Mouse (Mus musculus): ENCODE results near the gene Hacd3. TPM values are rescaled to one million over a fixed set of nuclear protein-coding genes. Genes with fewer than 3 reads are reported as not detected.

Hacd3 gene
- total and polyA plus RNA-seq, 3 experiments = 30.4 to 68.7 (median 41.5) TPM

GRCm38 (mm10) chr9:65020991-65021886 is at the start of gene Hacd3 (continued):
- TF ChIP-seq MAZ (IDR thresholded peaks at IDR 0.05; ENCODE audit: low read depth, low read length) = no peak

GRCm38 (mm10) chr9:65070587-65070986 is 49.1 kb upstream of the Hacd3 start:
- in situ Hi-C loops (cut with MboI; ENCODE audit: low pct_ligation_motif_present, low pct_unique_long_range_greater_than_20kb, low sequenced_read_pairs) = no loop called here
- Histone ChIP-seq H3K4me2 (ENCODE audit: insufficient read depth, low read depth, poor library complexity, severe bottlenecking) (no peak overlapping the region), H3K36me3 (replicated peaks in 1 of 2; ENCODE audit: control insufficient read depth in 1 of 2, insufficient read depth in 1 of 2, low read length in 1 of 2) (peaks cover 46 to 66% of the 10 kb centered on the region in 2 experiments), H3K4me1 (ENCODE audit: control insufficient read depth in 1 of 2, insufficient read depth in 2 of 2) (peaks cover 7 to 25% of the 10 kb centered on the region in 2 experiments; a peak in 3 of 4 replicates), H3K27me3 (replicated peaks) (no peaks in the 10 kb centered on the region), H3K79me2 (replicated peaks; ENCODE audit: control insufficient read depth, extremely low read depth, insufficient read depth, poor library complexity, severe bottlenecking) (no peaks in the 10 kb centered on the region), H3K27ac (ENCODE audit: insufficient read depth, low read depth) (no peak overlapping the region), H3K4me3 (replicated peaks in 1 of 3; ENCODE audit: low read depth in 2 of 3, low read length in 2 of 3, poor library complexity in 1 of 3) (no peak overlapping the region), H3K9ac (ENCODE audit: insufficient read depth, low read depth) (no peak overlapping the region), H3K9me3 (replicated peaks; ENCODE audit: low read length) (no peaks in the 10 kb centered on the region)
- no peak for DNase-seq (ENCODE audit: extremely low read depth)
- dilution Hi-C loops (cut with MboI; ENCODE audit: extremely low pct_ligation_motif_present, extremely low pct_unique_long_range_greater_than_20kb, low sequenced_read_pairs) = no loop called here
- TF ChIP-seq MEF2A (IDR thresholded peaks at IDR 0.05; ENCODE audit: borderline replicate concordance, low read depth, low read length) = no peak
- no peak for TF ChIP-seq JUN (IDR thresholded peaks at IDR 0.05; ENCODE audit: insufficient read depth, low read depth, low read length)
- TF ChIP-seq USF2 (conservative IDR thresholded peaks at IDR 0.05; ENCODE audit: low read depth, low read length) = no peak
- TF ChIP-seq TCF12 (IDR thresholded peaks at IDR 0.05; ENCODE audit: low read depth, low read length) = no peak
- TF ChIP-seq POLR2AphosphoS2 (IDR thresholded peaks at IDR 0.05; ENCODE audit: low read depth, low read length) = no peak
- TF ChIP-seq ZKSCAN1 (IDR thresholded peaks at IDR 0.05; ENCODE audit: borderline replicate concordance, low read depth, low read length) = no peak
- TF ChIP-seq CHD1 (IDR thresholded peaks at IDR 0.05; ENCODE audit: low read depth, low read length) = no peak
- no peak for TF ChIP-seq CHD2 (IDR thresholded peaks at IDR 0.05; ENCODE audit: low read length)
- TF ChIP-seq ETS1 (conservative IDR thresholded peaks at IDR 0.05; ENCODE audit: low read depth, low read length) = no peak
- TF ChIP-seq MAZ (IDR thresholded peaks at IDR 0.05; ENCODE audit: low read depth, low read length) = no peak
- no peak for TF ChIP-seq ZMIZ1 (IDR thresholded peaks at IDR 0.05; ENCODE audit: low read depth, low read length)
- TF ChIP-seq USF1 (IDR thresholded peaks at IDR 0.05; ENCODE audit: low read depth, low read length) = no peak
- TF ChIP-seq NRF1 (IDR thresholded peaks at IDR 0.05; ENCODE audit: low read depth, low read length) = no peak
- TF ChIP-seq SMC3 (IDR thresholded peaks at IDR 0.05; ENCODE audit: low read depth, low read length) = no peak
- TF ChIP-seq MXI1 (IDR thresholded peaks at IDR 0.05; ENCODE audit: low read depth, low read length) = no peak
- no peak for TF ChIP-seq BHLHE40 (IDR thresholded peaks at IDR 0.05; ENCODE audit: low read depth, low read length)
- no peak for TF ChIP-seq MAFK (IDR thresholded peaks at IDR 0.05; ENCODE audit: insufficient replicate concordance, low read length)
- no peak for TF ChIP-seq ZNF384 (IDR thresholded peaks at IDR 0.05; ENCODE audit: low read depth, low read length)
- TF ChIP-seq SIN3A (IDR thresholded peaks at IDR 0.05; ENCODE audit: low read length) = no peak
- no peak for TF ChIP-seq POLR2A (IDR thresholded peaks at IDR 0.05; ENCODE audit: low read depth, low read length)
